Mouse (Mus musculus) liver, postnatal 0 days (tissue): ENCODE data around the gene Gm20388. TPM values are rescaled to one million over a fixed set of nuclear protein-coding genes. Genes with fewer than 3 reads are reported as not detected.

Source experiments
- ATAC-seq: fragments of 200-750 bp; cut with Nextera tagmentation; 2 replicates; pipeline ENCODE4 v1.8.0; 2017; ENCODE audit warnings: mild to moderate bottlenecking, moderate library complexity
- DNase-seq: peaks from one replicate; pipeline ENCODE4 v3.0.0-alpha.2; 2016
- H3K27ac ChIP-seq: fragments of 300-500 bp; sonication (generic); 2 replicates; pipeline ENCODE4 v1.5.1; 2014; ENCODE audit warnings: antibody characterized with exemption, moderate library complexity, mild to moderate bottlenecking, low read depth
- H3K27me3 ChIP-seq: fragments of 300-500 bp; sonication (generic); 2 replicates; pipeline ENCODE4 v1.6.1; 2014; ENCODE audit warnings: low read length, control low read depth, mixed read lengths; ENCODE audit not compliant: insufficient read depth
- H3K36me3 ChIP-seq: fragments of 300-500 bp; sonication (generic); replicated peaks from 2 replicates; pipeline ENCODE4 v1.6.1; 2014; ENCODE audit warnings: mild to moderate bottlenecking, control low read depth, low read length, moderate library complexity, mixed read lengths; ENCODE audit not compliant: insufficient read depth
- H3K4me1 ChIP-seq: fragments of 300-500 bp; sonication (generic); 2 replicates; pipeline ENCODE4 v1.6.1; 2014; ENCODE audit warnings: antibody characterized with exemption, mild to moderate bottlenecking, control low read depth; ENCODE audit not compliant: insufficient read depth
- H3K4me2 ChIP-seq: fragments of 300-500 bp; sonication (generic); 2 replicates; pipeline ENCODE4 v1.6.1; 2014; ENCODE audit warnings: low read depth, mild to moderate bottlenecking, low read length, moderate library complexity, mixed read lengths
- H3K4me3 ChIP-seq: fragments of 300-500 bp; sonication (generic); 2 replicates; pipeline ENCODE4 v1.5.1; 2014; ENCODE audit warnings: low read depth, low read length
- H3K9ac ChIP-seq: fragments of 300-500 bp; sonication (generic); replicated peaks from 2 replicates; pipeline ENCODE4 v1.6.1; 2014; ENCODE audit warnings: mild to moderate bottlenecking, moderate library complexity
- H3K9me3 ChIP-seq: fragments of 300-500 bp; sonication (generic); 2 replicates; pipeline ENCODE4 v1.6.1; 2016; ENCODE audit warnings: mild to moderate bottlenecking, control low read depth, low read length, mixed read lengths
- CTCF ChIP-seq: sonication (generic); IDR thresholded peaks from 2 replicates; pipeline ENCODE4 v1.5.1; 2016; ENCODE audit warnings: antibody characterized with exemption, low read depth
- EP300 ChIP-seq: IDR thresholded peaks from 2 replicates; pipeline ENCODE4 v1.6.1; 2016; ENCODE audit warnings: antibody characterized with exemption, low read depth, mild to moderate bottlenecking
- WGBS: fragments of 180-500 bp; shearing (Covaris S2); extraction: QIAGEN DNeasy Blood & Tissue Kit; methylation state at CpG from one replicate; pipeline ENCODE4 v1.1.7; 2014; ENCODE audit not compliant: insufficient replicate concordance; 5-methylcytosine and 5-hydroxymethylcytosine counted together
- polyA plus RNA-seq: library from polyadenylated mRNA; unstranded; fragments of >200 nt; fragmentation: Nextera tagmentation; extraction: Ambion mirVana; gene quantifications from 2 replicates; pipeline ENCODE4 v1.2.1, GENCODE M21; 2015

Gm20388 gene
- polyA plus RNA-seq, 1 experiment from 2014 or later = not detected

DNA sequence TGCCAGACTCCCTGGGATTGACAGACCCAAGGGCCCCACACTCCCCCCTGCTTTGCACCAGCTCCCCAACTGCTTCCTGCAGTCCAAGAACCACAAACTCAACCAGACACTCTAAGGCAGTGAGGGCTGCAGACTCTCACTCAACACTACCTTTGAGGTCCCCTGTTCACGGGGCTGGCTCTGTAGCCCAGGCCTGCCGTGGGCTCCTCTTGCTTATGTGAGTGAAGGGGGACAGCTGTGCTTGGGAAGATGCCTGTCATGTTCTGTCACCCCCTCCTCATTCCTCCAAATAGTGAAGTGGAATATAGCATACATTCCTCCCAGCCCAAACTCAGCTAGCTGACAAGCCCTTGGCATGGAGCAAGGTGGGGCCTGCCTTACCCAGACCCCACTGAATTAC, 3971.8 kb downstream of the Gm20388 start:
- Histone ChIP-seq H3K4me3 (no peak overlapping the region), H3K36me3 (no peaks in the 10 kb centered on the region), H3K9me3 (no peaks in the 10 kb centered on the region), H3K4me1 (no peaks in the 10 kb centered on the region), H3K4me2 (no peak overlapping the region), H3K27ac (no peak overlapping the region), H3K9ac (no peak overlapping the region), H3K27me3 (0 out of 2 replicates have a peak, but pooled peaks cover 6% of the 10 kb centered on the region)
- WGBS = 38% methylated on average over 2 of the region's 2 CpGs
- ATAC-seq (no peak), DNase-seq (no peak)
- TF ChIP-seq CTCF (no peak), EP300 (no peak)

DNA sequence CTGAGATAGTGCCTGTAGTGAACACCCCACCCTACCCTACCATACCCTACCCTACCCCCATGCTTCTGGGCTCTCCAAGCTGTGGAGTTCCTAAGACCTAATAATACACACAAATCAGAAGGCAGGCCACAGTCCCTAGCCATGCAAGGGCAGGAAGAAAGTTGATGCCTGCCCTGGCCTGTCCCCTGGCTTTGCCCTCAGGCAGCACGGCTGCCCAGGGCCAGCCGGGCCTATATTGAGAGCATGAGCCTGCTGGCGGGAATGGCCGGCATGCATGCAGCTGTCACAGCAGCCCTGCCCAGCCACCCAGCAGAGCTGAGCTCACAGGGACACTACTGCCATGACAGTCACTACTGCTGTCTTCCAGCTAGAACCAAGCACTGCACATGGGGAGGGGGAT, 3972.5 kb downstream of the Gm20388 start:
- Histone ChIP-seq H3K4me1 (no peaks in the 10 kb centered on the region), H3K9ac (no peak overlapping the region), H3K27me3 (0 out of 2 replicates have a peak, but pooled peaks cover 6% of the 10 kb centered on the region), H3K4me3 (no peak overlapping the region), H3K36me3 (no peaks in the 10 kb centered on the region), H3K27ac (no peak overlapping the region), H3K9me3 (no peaks in the 10 kb centered on the region), H3K4me2 (no peak overlapping the region)
- 77% methylated on average over 4 of the region's 4 CpGs for WGBS
- TF ChIP-seq EP300 (no peak), CTCF (no peak)
- no peak for DNase-seq
- no peak for ATAC-seq

DNA sequence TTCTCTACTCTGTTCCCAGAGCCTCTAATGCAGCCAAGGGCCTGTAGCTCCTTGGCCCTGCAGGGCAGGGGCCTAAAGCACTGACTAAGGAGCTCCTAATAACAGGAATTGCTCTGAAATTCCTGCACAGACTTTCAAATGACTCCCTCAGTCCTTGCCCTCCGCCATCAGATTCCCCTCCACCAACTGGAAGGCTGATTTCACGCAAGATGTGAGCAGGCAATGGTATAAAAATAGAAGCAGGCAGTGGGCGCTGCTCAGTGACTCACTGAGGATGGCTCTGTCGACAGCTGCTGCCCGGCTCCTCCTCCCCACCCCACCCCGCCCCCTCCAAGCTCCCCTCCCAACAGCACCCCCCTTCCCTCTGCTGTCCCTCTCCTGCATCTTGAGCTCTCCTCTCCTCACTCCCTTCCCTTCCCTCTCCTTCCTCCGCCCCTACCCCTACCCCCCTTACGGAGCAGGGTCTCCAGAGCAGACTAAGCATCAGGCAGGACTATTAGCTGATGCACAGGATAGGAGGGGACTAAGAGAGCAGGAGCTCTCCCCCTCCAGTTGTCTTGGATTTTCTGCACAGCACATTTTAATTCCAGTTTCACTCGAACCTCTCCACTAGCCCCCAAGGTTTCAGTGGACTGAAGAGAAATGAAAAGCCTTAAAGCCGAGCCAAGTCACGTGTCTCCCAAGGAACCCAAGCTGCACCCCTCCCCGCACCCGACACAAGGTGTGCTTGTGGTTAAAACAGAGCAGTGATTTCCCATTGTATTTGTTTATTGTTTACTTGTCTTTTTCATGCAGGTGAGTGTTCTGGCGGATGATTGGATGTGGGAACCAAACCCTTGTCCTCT, 3974.3 kb downstream of the Gm20388 start:
- TF ChIP-seq EP300 (no peak), CTCF (no peak)
- Histone ChIP-seq H3K9me3 (no peaks in the 10 kb centered on the region), H3K27ac (no peak overlapping the region), H3K4me1 (no peaks in the 10 kb centered on the region), H3K4me2 (no peak overlapping the region), H3K36me3 (no peaks in the 10 kb centered on the region), H3K4me3 (no peak overlapping the region), H3K27me3 (0 out of 2 replicates have a peak, but pooled peaks cover 10% of the 10 kb centered on the region), H3K9ac (no peak overlapping the region)
- WGBS = 8% methylated on average over 13 of the region's 14 CpGs
- ATAC-seq = no peak
- no peak for DNase-seq

DNA sequence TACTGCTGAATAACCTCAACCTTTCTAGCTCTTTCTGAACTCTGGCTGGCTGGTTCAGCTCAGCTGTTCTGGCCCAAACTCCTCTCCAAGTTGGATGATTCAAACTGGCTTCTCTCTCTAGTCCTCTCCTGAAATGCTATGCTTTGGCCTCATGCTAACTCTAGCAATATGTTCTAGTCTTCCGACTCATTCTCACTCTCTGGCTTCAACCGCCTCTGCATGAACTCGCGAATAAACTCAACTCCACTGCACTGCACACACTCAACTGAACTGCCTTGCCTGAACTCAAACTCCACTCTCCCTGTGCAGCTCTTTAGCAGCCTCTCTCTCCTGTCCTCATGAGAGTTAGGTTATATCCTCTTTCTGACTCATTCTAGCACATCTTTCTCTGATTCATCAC, 3976.5 kb downstream of the Gm20388 start:
- H3K4me3 ChIP-seq = no peak overlapping the region
- H3K9ac ChIP-seq = no peak overlapping the region
- ATAC-seq (no peak), DNase-seq (no peak)
- H3K4me1 ChIP-seq = no peaks in the 10 kb centered on the region
- no peaks in the 10 kb centered on the region for H3K36me3 ChIP-seq
- H3K27ac ChIP-seq = no peak overlapping the region
- H3K27me3 ChIP-seq = peaks cover 27% of the 10 kb centered on the region
- WGBS = 93% methylated on average over 4 of the region's 4 CpGs
- TF ChIP-seq CTCF = no peak
- no peak for TF ChIP-seq EP300
- H3K4me2 ChIP-seq = no peak overlapping the region
- H3K9me3 ChIP-seq = no peaks in the 10 kb centered on the region

DNA sequence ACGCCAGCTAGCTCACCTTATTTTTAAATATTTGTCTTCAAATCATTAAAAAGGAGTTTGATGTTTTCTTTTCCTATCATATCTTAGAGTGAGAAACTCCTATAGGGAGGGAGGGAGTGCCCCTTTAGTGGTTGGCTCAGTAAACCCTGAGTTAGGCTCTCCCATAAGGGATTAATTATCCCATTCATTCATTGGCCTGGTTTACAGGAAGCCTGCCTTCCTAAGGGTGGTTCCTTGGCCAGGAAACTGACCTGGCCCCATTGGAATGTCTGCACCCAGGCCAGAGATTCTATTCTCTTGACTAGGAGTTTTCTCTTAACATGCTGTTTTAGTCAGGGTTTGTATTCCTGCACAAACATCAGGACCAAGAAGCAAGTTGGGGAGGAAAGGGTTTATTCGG, 3977.3 kb downstream of the Gm20388 start:
- Histone ChIP-seq H3K9ac (no peak overlapping the region), H3K9me3 (no peaks in the 10 kb centered on the region), H3K36me3 (no peaks in the 10 kb centered on the region), H3K27me3 (peaks cover 35% of the 10 kb centered on the region), H3K4me1 (no peaks in the 10 kb centered on the region), H3K27ac (no peak overlapping the region), H3K4me3 (no peak overlapping the region), H3K4me2 (no peak overlapping the region)
- ATAC-seq = no peak
- no peak for TF ChIP-seq EP300
- no peak for TF ChIP-seq CTCF
- DNase-seq = no peak
- WGBS = 66% methylated on average over 2 of the region's 2 CpGs

DNA sequence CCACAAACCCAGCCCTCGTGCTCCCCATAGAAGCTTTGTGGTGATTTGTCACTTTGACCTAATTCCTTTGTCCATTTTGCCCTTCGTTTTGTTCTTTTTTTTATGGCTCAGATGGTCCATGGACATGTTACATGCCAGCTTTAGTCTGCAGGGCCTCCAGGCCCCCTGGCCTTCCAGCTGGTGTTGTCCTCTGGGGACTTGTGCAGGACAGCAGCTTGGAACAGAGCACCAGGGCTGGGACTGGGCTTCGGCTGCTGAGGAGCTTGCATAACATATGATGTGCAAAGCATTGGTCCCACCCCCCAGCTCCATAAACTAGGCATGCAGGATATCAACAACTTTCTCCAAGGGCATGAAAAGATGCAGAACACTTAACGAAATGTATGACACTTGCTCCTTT, 3979.2 kb downstream of the Gm20388 start:
- no peak overlapping the region for H3K4me3 ChIP-seq
- ATAC-seq = no peak
- 59% methylated on average over 4 of the region's 4 CpGs for WGBS
- no peak overlapping the region for H3K27ac ChIP-seq
- no peak overlapping the region for H3K4me2 ChIP-seq
- H3K27me3 ChIP-seq = peaks cover 50% of the 10 kb centered on the region
- no peaks in the 10 kb centered on the region for H3K36me3 ChIP-seq
- H3K9me3 ChIP-seq = no peaks in the 10 kb centered on the region
- H3K9ac ChIP-seq = no peak overlapping the region
- TF ChIP-seq CTCF (no peak), EP300 (no peak)
- DNase-seq = no peak
- no peaks in the 10 kb centered on the region for H3K4me1 ChIP-seq
